Mouse (Mus musculus) cerebellum, adult 2 months (tissue): Measurements from ENCODE around the gene Pafah2.

Experiments
- CTCF ChIP-seq: fragments of 200-500 bp; IDR thresholded peaks from 2 replicates; pipeline ENCODE4 v1.5.1; 2011; ENCODE audit warnings: low read depth, mild to moderate bottlenecking, control low read depth, low read length, moderate library complexity, borderline replicate concordance; ENCODE audit not compliant: insufficient read depth
- POLR2A ChIP-seq: fragments of 200-500 bp; IDR thresholded peaks from 2 replicates; pipeline ENCODE4 v1.6.1; 2011; ENCODE audit warnings: low read length, control low read depth, borderline replicate concordance; ENCODE audit not compliant: insufficient read depth

- no peak for TF ChIP-seq CTCF
- TF ChIP-seq POLR2A: no peak
Observed at GRCm38 (mm10) chr4:134348078-134348477, 48.0 kb upstream of the Pafah2 start.
